In the genomic region with DNA sequence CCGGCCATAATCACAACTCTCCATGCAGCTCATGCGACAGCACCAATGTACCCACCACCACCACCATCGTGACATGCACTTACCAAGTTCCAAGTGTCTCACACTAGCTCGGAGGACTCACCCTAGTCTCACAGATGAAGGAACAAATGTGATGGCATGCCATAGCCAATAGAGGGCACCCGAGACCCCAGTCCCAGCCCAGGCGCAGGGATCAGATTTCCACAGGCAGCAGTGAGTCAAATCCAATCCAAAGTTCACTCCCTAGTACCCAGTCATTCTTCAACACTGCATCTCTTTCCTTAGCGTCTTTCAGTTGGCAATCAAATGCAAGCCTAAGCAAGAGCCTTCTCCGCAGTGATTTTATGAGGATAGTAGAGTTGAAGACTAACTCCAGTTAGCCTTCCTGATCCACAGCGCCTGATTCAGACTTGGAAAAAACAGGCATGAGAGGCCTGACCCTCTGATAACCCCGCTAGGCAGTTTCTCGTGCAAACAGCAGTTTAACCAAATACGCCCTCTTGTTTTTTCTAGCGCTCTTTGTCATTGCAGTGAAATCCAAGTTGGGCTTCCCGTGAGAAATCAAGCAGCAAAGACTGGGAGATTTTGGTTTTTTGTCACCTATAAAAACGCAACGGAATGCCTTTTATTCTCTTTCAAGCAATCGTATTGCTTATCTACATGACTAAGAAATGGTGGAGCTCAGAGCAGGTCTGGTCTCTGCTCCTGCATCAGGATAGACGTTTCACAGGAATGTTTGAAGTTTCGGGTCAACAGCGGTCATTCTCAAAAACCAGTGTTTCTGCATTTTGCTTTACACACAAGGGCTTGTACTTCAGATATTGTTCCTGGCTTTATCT, we compare ENCODE assay signal across 8 mouse cellular contexts. TPM values are rescaled to one million over a fixed set of nuclear protein-coding genes. Genes with fewer than 3 reads are reported as not detected.
DNase-seq lines count a peak whose midpoint lies in the region; ATAC-seq and TF ChIP-seq lines count a peak whose summit lies in the region.

No protein-coding gene starts in this region.

- TF ChIP-seq EP300 in liver, postnatal 0 days (IDR thresholded peaks at IDR 0.05; ENCODE audit: low read depth), result no peak

- H3K4me3 ChIP-seq in thymus, adult 2 months (ENCODE audit: control insufficient read depth, insufficient read depth, low read length), result no peak overlapping the region
- no peak overlapping the region for H3K4me3 ChIP-seq in bone marrow, adult 2 months (replicated peaks; ENCODE audit: control insufficient read depth, low read depth, low read length)
- peak overlapping the region; percentile 16; the same call in 1 of the 2 replicates for H3K4me3 ChIP-seq in intestine, postnatal 0 days (ENCODE audit: low read depth, low read length)
- H3K4me3 ChIP-seq in liver, postnatal 0 days (ENCODE audit: low read depth, low read length), result peak overlapping the region; percentile 21
- H3K4me3 ChIP-seq in olfactory bulb, adult 2 months (ENCODE audit: insufficient read depth, low read depth, low read length), result no peak overlapping the region

- H3K4me1 ChIP-seq in thymus, adult 2 months (replicated peaks; ENCODE audit: control insufficient read depth, insufficient read depth, low read length), result peaks cover 2% of the 10 kb centered on the region; the same call in 1 of the 2 replicates
- peaks cover 1% of the 10 kb centered on the region; the same call in 1 of the 2 replicates for H3K4me1 ChIP-seq in bone marrow, adult 2 months (ENCODE audit: control insufficient read depth, insufficient read depth, low read length)
- H3K4me1 ChIP-seq in intestine, postnatal 0 days (replicated peaks; ENCODE audit: control insufficient read depth, insufficient read depth, low read length), result no peaks in the 10 kb centered on the region
- H3K4me1 ChIP-seq in liver, postnatal 0 days (ENCODE audit: insufficient read depth), result peaks cover 5% of the 10 kb centered on the region; the same call in 1 of the 2 replicates
- H3K4me1 ChIP-seq in olfactory bulb, adult 2 months (ENCODE audit: control insufficient read depth, insufficient read depth, low read length), result no peaks in the 10 kb centered on the region

- H3K27ac ChIP-seq in thymus, adult 2 months (ENCODE audit: control insufficient read depth, insufficient read depth, low read length), result no peak overlapping the region
- no peak overlapping the region for H3K27ac ChIP-seq in bone marrow, adult 2 months (ENCODE audit: control insufficient read depth, insufficient read depth, low read depth, low read length, poor library complexity)
- peak overlapping the region; percentile 50; the same call in 1 of the 2 replicates for H3K27ac ChIP-seq in intestine, postnatal 0 days (ENCODE audit: low read depth, low read length)
- H3K27ac ChIP-seq in liver, postnatal 0 days (ENCODE audit: low read depth), result peak overlapping the region; percentile 69
- H3K27ac ChIP-seq in olfactory bulb, adult 2 months (ENCODE audit: insufficient read depth, low read depth, low read length), result no peak overlapping the region

- peak; percentile 71; the same call in 1 of the 2 replicates for TF ChIP-seq CTCF in thymus, adult 2 months (IDR thresholded peaks at IDR 0.05; ENCODE audit: borderline replicate concordance, control insufficient read depth, extremely low read depth, insufficient read depth, low read length, poor library complexity)
- peak; percentile 70 for TF ChIP-seq CTCF in bone marrow, adult 2 months (IDR thresholded peaks at IDR 0.05; ENCODE audit: control insufficient read depth, insufficient read depth, low read length)
- peak; percentile 90 for TF ChIP-seq CTCF in intestine, postnatal 0 days (IDR thresholded peaks at IDR 0.05; ENCODE audit: low read depth)
- TF ChIP-seq CTCF in liver, postnatal 0 days (IDR thresholded peaks at IDR 0.05; ENCODE audit: low read depth), result peak; percentile 83
- TF ChIP-seq CTCF in olfactory bulb, adult 2 months (IDR thresholded peaks at IDR 0.05; ENCODE audit: insufficient read depth, low read depth, low read length), result peak; percentile 39; the same call in 1 of the 2 replicates

- no peak overlapping the region for H3K9ac ChIP-seq in intestine, postnatal 0 days (ENCODE audit: low read depth, low read length)
- H3K9ac ChIP-seq in liver, postnatal 0 days (replicated peaks), result no peak overlapping the region

- peak overlapping the region; percentile 51 for H3K4me2 ChIP-seq in intestine, postnatal 0 days (replicated peaks; ENCODE audit: low read depth)
- H3K4me2 ChIP-seq in liver, postnatal 0 days (ENCODE audit: low read depth, low read length), result peak overlapping the region; percentile 62

- H3K36me3 ChIP-seq in thymus, adult 2 months (ENCODE audit: control insufficient read depth, insufficient read depth, low read length), result no peaks in the 10 kb centered on the region
- no peaks in the 10 kb centered on the region for H3K36me3 ChIP-seq in intestine, postnatal 0 days (ENCODE audit: control insufficient read depth, insufficient read depth)
- no peaks in the 10 kb centered on the region for H3K36me3 ChIP-seq in liver, postnatal 0 days (replicated peaks; ENCODE audit: insufficient read depth, low read length)

- no peaks in the 10 kb centered on the region for H3K27me3 ChIP-seq in thymus, adult 2 months (ENCODE audit: control insufficient read depth, insufficient read depth, low read length)
- H3K27me3 ChIP-seq in intestine, postnatal 0 days (replicated peaks; ENCODE audit: control insufficient read depth, insufficient read depth, low read length), result no peaks in the 10 kb centered on the region
- H3K27me3 ChIP-seq in liver, postnatal 0 days (ENCODE audit: insufficient read depth, low read length), result no peaks in the 10 kb centered on the region

- ATAC-seq in granulocyte monocyte progenitor cell, adult 5-6 weeks (replicated peaks; ENCODE audit: poor library complexity, severe bottlenecking), result peak; percentile 76
- ATAC-seq in intestine, postnatal 0 days, result peak; percentile 90
- ATAC-seq in liver, postnatal 0 days, result peak; percentile 86

- H3K9me3 ChIP-seq in intestine, postnatal 0 days (ENCODE audit: control insufficient read depth), result no peaks in the 10 kb centered on the region
- no peaks in the 10 kb centered on the region for H3K9me3 ChIP-seq in liver, postnatal 0 days (ENCODE audit: low read length)

- TF ChIP-seq POLR2A in thymus, adult 2 months (IDR thresholded peaks at IDR 0.05; ENCODE audit: control insufficient read depth, extremely low read depth, insufficient read depth, low read length, poor library complexity), result no peak
- TF ChIP-seq POLR2A in bone marrow, adult 2 months (IDR thresholded peaks at IDR 0.05; ENCODE audit: borderline replicate concordance, control insufficient read depth, low read depth, low read length), result no peak
- no peak for TF ChIP-seq POLR2A in olfactory bulb, adult 2 months (IDR thresholded peaks at IDR 0.05; ENCODE audit: insufficient read depth, low read depth, low read length)

- DNase-seq in thymus, adult 2 months, result peak; percentile 24
- DNase-seq in thymus, adult 18-20 months, result no peak
- DNase-seq in liver, postnatal 0 days, result peak; percentile 69
- no peak for DNase-seq in layer of hippocampus, adult 11-12 months (ENCODE audit: low spot score)

- WGBS in thymus, adult 2 months, result 57% methylated on average over 20 of the region's 20 CpGs
- WGBS in bone marrow, adult 2 months, result 50% methylated on average over 20 of the region's 20 CpGs
- WGBS in intestine, postnatal 0 days, result 15% methylated on average over 20 of the region's 20 CpGs
- WGBS in liver, postnatal 0 days (ENCODE audit: insufficient replicate concordance), result 29% methylated on average over 20 of the region's 20 CpGs
- WGBS in olfactory bulb, adult 2 months, result 41% methylated on average over 20 of the region's 20 CpGs

RNA-seq across cellular contexts. Expression of a gene that starts 8.6 kb away (rescaled TPM):
- 6.7 and 7.0 TPM in 2 replicates for polyA plus RNA-seq in thymus, adult 2 months (2012; rRNA removed)
- polyA plus RNA-seq in bone marrow, adult 2 months (2011; ENCODE audit: insufficient read depth, insufficient read length, low replicate concordance, missing spikeins), result 2.9 and 7.2 TPM in 2 replicates
- total RNA-seq in granulocyte monocyte progenitor cell, adult 5-6 weeks (2014; fragmentation: Nextera tagmentation), result 30.9 and 45.8 TPM in 2 replicates
- 27.0 and 31.7 TPM in 2 replicates for total RNA-seq in granulocyte monocyte progenitor cell, adult 5-6 weeks (2017)
- 12.5 and 13.2 TPM in 2 replicates for polyA plus RNA-seq in intestine, postnatal 0 days (2015; fragmentation: Nextera tagmentation; extraction: Ambion mirVana)
- 10.6 and 11.6 TPM in 2 replicates for polyA plus RNA-seq in liver, postnatal 0 days (2015; fragmentation: Nextera tagmentation; extraction: Ambion mirVana)
- not detected in 2 replicates for polyA plus RNA-seq in olfactory bulb, adult 2 months (2012; ENCODE audit: insufficient read depth, insufficient read length, low replicate concordance, missing spikeins)

Comparison
In these comparisons a context has a peak if more than half of its experiments do, and no peak if none do; other contexts are left out.
1. DNase-seq: peak in thymus, adult 2 months (single experiment) and liver, postnatal 0 days (single experiment); none in thymus, adult 18-20 months (0 of 2) and layer of hippocampus, adult 11-12 months (single experiment).
2. H3K27ac ChIP-seq: peak in intestine, postnatal 0 days (single experiment) and liver, postnatal 0 days (single experiment); none in thymus, adult 2 months (single experiment), bone marrow, adult 2 months (single experiment) and olfactory bulb, adult 2 months (single experiment).
3. H3K4me3 ChIP-seq: peak in intestine, postnatal 0 days (single experiment) and liver, postnatal 0 days (single experiment); none in thymus, adult 2 months (single experiment), bone marrow, adult 2 months (single experiment) and olfactory bulb, adult 2 months (single experiment).
4. CTCF ChIP-seq: peak in every context shown above with its lines; median percentile 90 in intestine, postnatal 0 days; 83 in liver, postnatal 0 days; 71 in thymus, adult 2 months; 70 in bone marrow, adult 2 months; 39 in olfactory bulb, adult 2 months.
5. Peak in every context shown above with its lines, with median percentiles within 50 percentile points of each other: ATAC-seq.